Mouse (Mus musculus): ENCODE measurements around the gene Wdr53. TPM values are rescaled to one million over a fixed set of nuclear protein-coding genes. Genes with fewer than 3 reads are reported as not detected.
A peak's percentile ranks its signal among the peaks of the same experiment; 100 is the strongest.
"Not testable (repeated sequence)": the region's sequence is repeated elsewhere in the genome, so short reads cannot be mapped to it uniquely, and the experiment has no call there.

Gene Wdr53
- total RNA-seq, 2 experiments from 2014 or later = 4.4 to 5.8 TPM

DNA sequence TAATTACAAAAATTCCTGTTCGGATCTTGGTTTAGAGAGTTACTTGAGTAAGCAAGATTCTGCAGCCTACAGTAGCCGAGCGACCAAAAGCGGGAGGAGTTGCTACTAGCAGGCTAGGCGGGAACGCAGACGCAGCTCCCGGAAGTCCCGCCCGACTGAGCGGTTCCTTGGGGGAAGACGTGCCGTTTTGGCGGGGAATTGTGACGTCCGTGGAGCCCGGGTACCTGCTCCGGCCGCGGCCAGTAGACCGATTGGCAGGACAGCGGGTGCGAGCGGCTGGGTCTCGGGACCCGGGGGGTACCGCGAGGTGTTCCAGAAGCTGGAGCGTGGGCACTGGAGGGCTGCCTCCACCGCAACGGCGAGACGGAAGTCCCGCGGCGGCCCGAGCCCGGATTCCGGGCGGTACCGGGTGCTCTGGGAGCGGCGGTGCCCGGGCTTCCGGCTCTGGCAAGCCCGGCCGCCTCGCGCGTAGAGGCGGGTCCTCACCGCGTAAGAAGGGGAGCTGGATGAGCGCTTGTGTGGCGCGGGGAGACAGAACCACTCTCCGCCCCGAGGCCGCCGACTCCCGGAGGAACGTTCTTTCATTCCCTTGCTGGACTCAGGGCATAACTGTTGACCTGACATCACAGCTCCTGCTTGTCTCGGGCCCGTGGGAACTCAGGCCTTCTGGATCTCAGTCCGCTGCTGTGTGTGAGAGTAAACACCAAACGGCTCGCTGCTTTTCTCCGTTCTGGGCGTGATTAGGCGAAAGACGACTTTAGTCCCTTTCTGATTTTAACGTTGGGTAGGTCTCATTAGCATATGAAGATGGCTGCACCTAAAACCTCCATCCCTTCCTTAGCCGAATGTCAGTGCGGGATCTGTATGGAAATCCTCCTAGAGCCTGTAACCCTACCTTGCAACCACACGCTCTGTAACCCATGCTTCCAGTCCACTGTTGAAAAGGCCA is 30.6 kb downstream of the Wdr53 start, which contains the start of gene Rnf168:
Gene Rnf168 (plus strand): TSS at position 152 of the 949 bp plus-strand sequence.
- peak; percentile 85 for DNase-seq
- intact Hi-C loops (cut with DNase I) = loop anchor here (2.0 kb wide), 1 partner anchor 29 kb away; no protein-coding TSS in a partner anchor

DNA sequence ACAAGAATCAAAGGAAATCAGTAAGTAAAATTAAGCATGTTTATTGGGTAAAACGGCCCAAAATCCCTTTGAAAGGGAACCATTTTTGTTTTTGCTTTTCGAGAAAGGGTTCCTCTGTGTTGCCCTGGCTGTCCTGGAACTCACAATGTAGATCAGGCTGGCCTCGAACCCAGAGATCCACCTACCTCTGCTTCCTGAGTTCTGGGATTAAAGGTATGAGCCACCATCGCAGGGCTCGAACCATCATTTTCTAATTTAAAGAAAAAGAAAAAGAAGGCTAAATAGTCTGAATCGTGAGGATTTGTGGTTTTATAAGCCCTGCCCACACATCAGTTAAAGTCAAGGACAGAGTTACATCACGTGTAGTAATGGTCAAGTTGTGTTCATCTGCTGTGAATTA is 31.4 kb downstream of the Wdr53 start:
- intact Hi-C loops (cut with DNase I) = no loop called here
- no peak for DNase-seq

DNA sequence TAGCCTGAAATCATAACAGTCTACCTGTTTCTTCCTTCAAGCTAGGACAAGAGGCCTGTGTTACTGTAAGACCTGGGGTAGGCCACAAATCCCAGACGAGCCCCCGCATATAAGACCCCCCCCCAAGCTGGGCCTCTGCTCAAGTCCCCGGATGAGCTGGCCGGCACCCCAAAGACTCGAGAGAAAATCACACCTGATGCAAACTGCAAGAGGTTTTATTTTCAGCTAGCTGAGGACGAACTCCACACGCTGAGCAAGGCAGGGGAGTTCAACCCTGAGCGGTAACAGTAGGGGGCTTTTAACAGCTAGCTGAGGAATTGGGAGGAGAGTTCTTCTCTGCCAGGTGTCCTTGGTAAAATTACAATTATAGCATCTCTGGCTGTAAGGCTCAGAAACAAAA is 33.2 kb downstream of the Wdr53 start:
- intact Hi-C loops (cut with DNase I) = no loop called here
- no peak for DNase-seq

DNA sequence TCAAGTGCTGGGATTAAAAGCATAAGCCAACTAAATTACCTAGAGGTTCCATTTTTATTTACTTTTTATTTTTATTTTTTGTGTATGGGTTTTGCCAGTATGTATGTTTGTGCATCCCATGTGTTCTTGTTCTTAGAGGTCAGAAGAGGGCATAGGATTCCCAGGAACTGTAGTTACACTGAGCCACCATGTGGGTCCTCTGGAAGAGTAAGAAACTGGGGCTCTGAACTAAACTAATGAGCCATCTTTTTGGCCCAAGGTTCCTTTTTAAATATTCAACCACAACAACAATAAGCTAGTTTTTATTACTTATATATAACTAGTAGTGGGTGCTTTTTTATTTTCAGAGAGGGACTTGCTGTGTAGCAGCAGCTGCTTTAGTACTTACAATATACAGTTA is 35.6 kb downstream of the Wdr53 start:
- intact Hi-C loops (cut with DNase I) = no loop called here
- DNase-seq = no peak

DNA sequence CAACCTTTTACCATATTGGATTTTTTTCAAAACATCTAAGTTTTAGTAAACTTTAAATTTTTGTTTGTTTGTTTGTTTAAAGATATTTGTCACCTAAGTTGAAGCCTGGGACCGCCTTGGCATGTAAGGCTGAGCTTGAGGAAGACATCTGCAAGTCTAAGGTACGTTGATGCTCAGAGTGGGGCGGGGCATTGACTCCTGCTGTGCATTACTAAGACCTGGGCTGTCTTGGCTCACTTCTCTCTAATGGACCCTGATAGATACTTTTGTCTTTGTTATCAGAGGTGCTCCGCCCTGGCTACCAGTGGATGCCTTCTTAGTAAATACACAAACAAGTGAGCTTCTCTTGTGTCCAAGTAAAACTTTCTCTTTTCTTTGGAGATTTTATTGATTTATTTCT is 44.8 kb downstream of the Wdr53 start:
- intact Hi-C loops (cut with DNase I) = no loop called here
- no peak for DNase-seq

DNA sequence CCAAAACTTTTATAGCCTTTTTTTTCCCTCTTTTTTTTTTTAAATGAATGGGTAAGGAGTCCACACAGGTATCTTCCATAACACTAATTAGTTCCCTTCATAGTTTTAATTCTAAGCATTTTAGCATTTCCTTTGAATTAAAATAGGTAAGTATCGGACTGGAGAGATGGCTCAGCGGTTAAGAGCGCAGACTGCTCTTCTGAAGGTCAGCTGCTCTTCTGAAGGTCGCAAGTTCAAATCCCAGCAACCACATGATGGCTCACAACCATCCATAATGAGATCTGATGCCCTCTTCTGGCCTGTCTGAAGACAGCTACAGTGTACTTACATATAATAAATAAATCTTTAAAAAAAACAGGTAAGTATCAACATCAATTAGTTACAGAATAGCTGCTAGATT is 52.6 kb downstream of the Wdr53 start:
- DNase-seq; intact Hi-C loops (cut with DNase I): not testable (repeated sequence)

DNA sequence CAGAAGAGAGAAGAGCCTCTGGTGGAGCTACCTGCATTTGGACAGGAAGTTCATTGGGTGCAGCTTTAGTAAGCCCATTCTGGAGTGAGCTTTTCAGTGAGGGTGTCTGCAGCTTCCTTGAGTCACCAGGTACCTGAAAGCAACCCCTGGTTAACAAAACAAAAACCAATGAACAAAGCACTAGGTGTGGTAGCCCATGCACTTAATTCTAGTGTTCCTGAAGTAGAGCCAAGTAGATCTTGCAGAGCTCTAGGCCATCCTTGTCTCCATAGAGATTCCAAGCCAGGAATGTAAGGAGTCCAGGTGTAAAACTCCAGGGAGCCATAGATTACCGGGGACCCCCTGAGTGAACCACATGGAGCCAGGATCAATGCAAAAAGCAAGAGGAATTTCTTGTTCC is 56.0 kb downstream of the Wdr53 start:
- intact Hi-C loops (cut with DNase I) = no loop called here
- DNase-seq = no peak

DNA sequence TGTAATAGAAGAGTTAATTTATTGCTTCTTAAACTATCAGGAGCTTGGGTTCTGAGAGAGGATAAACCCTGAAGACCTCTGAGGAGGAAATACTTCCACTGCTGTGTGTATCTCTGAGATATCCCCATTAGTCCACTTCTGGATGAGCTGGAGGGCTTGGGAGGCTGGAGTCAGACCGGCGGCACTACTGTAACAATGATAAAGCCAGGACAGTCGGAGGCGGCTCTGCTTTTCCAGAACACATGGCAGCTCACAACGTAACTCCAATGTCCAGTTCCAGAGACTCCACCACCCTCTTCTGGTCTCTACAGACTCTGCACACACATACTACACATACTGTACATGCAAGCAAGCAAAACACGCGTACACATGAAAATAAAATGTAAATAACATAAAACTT is 56.9 kb downstream of the Wdr53 start:
- DNase-seq = no peak
- intact Hi-C loops (cut with DNase I) = no loop called here

Small RNA genes lying within 50 kb of the gene (microRNA-seq; reads per million reads assigned to microRNA genes)
- gene Mir1946a = 0 reads per million in 2 experiments

Other genes with a start within 250 kb of the Wdr53 start
- 1 to 10 TPM; 9.2 to 9.4 TPM for gene Senp5, start 243.9 kb upstream of the Wdr53 start, total RNA-seq (2021)
- gene Pak2, start 167.9 kb upstream of the Wdr53 start, total RNA-seq (2021) = 10 to 100 TPM; 12.0 to 13.0 TPM
- gene Pigx, start 147.5 kb upstream of the Wdr53 start, total RNA-seq (2021) = 10 to 100 TPM in 1 of 2 experiments, 1 to 10 TPM in 1; 8.8 to 11.6 TPM
- gene Cep19, start 147.4 kb upstream of the Wdr53 start, total RNA-seq (2021) = 1 to 10 TPM; 7.8 to 9.4 TPM
- 1 to 10 TPM; 2.0 to 2.1 TPM for gene Nrros, start 81.6 kb upstream of the Wdr53 start, total RNA-seq (2021)
- gene Bex6, start 67.4 kb upstream of the Wdr53 start, total RNA-seq (2021) = not detected
- 10 to 100 TPM; 14.0 to 14.9 TPM for gene Fbxo45, start 69 bp upstream of the Wdr53 start, total RNA-seq (2021)
- 10 to 100 TPM; 69.4 to 72.8 TPM for gene Smco1, start 24.2 kb downstream of the Wdr53 start, total RNA-seq (2021)
- gene Rnf168, start 30.2 kb downstream of the Wdr53 start, total RNA-seq (2021) = 1 to 10 TPM; 7.8 to 9.6 TPM
- 10 to 100 TPM; 15.0 to 15.8 TPM for gene Ubxn7, start 85.0 kb downstream of the Wdr53 start, total RNA-seq (2021)
- not detected for gene Tm4sf19, start 153.3 kb downstream of the Wdr53 start, total RNA-seq (2021)
- 1 to 10 TPM; 3.3 to 4.8 TPM for gene Tctex1d2, start 172.5 kb downstream of the Wdr53 start, total RNA-seq (2021)
- gene Pcyt1a, start 183.7 kb downstream of the Wdr53 start, total RNA-seq (2021) = 100 to 1,000 TPM; 105 to 121 TPM
- not detected for gene Slc51a, start 240.7 kb downstream of the Wdr53 start, total RNA-seq (2021)
- not detected for gene Zdhhc19, start 249.0 kb downstream of the Wdr53 start, total RNA-seq (2021)